Mouse (Mus musculus) lung, embryonic 14.5 days (tissue): ENCODE measurements around the gene Zfp827. TPM values are rescaled to one million over a fixed set of nuclear protein-coding genes. Genes with fewer than 3 reads are reported as not detected.

Source experiments
- ATAC-seq: fragments of 200-750 bp; cut with Nextera tagmentation; 2 replicates; pipeline ENCODE4 v1.8.0; 2017; ENCODE audit warnings: mild to moderate bottlenecking, moderate TSS enrichment, moderate library complexity; ENCODE audit not compliant: insufficient read depth
- DNase-seq: peaks from one replicate; pipeline ENCODE4 v3.0.0-alpha.2; 2015
- H3K27ac ChIP-seq: fragments of 300-500 bp; sonication (generic); 2 replicates; pipeline ENCODE4 v1.5.1; 2014; ENCODE audit warnings: low read depth, mild to moderate bottlenecking, moderate library complexity
- H3K27me3 ChIP-seq: fragments of 300-500 bp; sonication (generic); 2 replicates; pipeline ENCODE4 v1.6.1; 2014; ENCODE audit warnings: low read length, control low read depth; ENCODE audit not compliant: insufficient read depth
- H3K36me3 ChIP-seq: fragments of 300-500 bp; sonication (generic); 2 replicates; pipeline ENCODE4 v1.6.1; 2014; ENCODE audit warnings: control low read depth; ENCODE audit not compliant: insufficient read depth
- H3K4me1 ChIP-seq: fragments of 300-500 bp; sonication (generic); 2 replicates; pipeline ENCODE4 v1.6.1; 2014; ENCODE audit warnings: antibody characterized with exemption, control low read depth; ENCODE audit not compliant: insufficient read depth
- H3K4me2 ChIP-seq: fragments of 300-500 bp; sonication (generic); 2 replicates; pipeline ENCODE4 v1.6.1; 2014; ENCODE audit warnings: mild to moderate bottlenecking
- H3K4me3 ChIP-seq: fragments of 300-500 bp; sonication (generic); 2 replicates; pipeline ENCODE4 v1.5.1; 2014; ENCODE audit warnings: low read depth, low read length
- H3K9ac ChIP-seq: fragments of 300-500 bp; sonication (generic); 2 replicates; pipeline ENCODE4 v1.6.1; 2014
- H3K9me3 ChIP-seq: fragments of 300-500 bp; sonication (generic); 2 replicates; pipeline ENCODE4 v1.6.1; 2016; ENCODE audit warnings: low read depth, low read length, control low read depth
- CTCF ChIP-seq: IDR thresholded peaks from 2 replicates; pipeline ENCODE4 v1.5.1; 2016; ENCODE audit warnings: antibody characterized with exemption, low read depth
- WGBS: fragments of 180-500 bp; shearing (Covaris S2); extraction: QIAGEN DNeasy Blood & Tissue Kit; methylation state at CpG from one replicate; pipeline ENCODE4 v1.1.7; 2014; 5-methylcytosine and 5-hydroxymethylcytosine counted together
- polyA plus RNA-seq: library from polyadenylated mRNA; unstranded; fragments of >200 nt; fragmentation: Nextera tagmentation; extraction: Ambion mirVana; gene quantifications from 2 replicates; pipeline ENCODE4 v1.2.1, GENCODE M21; 2014

The Zfp827 gene
- polyA plus RNA-seq, 1 experiment from 2014 or later: 9.5 TPM

DNA sequence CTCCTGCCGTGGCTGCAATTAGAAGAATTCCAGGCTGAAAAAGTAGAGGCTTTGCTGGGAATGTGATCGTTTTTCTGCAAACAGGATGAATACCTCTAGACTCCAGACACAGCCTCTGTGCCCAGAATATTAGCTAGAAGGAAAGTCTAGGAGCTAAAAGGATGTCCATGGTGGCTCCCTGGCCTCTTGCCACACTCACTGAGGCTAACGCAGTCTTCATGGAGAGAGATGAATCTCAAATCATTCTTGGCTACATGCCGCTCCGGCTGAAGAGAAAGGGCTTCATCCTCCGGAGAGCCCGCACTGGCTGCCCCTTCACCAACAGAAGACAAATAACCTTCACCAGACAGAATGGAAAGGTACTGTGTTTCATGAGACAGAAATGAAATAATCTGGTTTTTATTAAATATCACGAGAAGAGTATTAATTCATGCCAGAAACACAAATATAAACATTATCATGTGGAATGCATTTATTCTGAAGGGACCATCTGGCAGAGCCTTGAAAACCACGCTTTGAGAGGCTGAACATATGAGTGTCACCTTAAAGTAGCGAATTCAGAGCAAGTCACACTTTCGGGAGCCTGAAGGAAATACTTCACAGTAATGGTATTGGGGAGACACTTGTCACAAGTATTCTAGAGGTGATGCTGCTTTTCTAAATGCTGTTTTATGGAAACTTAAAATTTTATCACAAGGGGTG lies 173.4 kb downstream of the Zfp827 start:
- DNase-seq (peak; percentile 28), ATAC-seq (no peak)
- no peaks in the 10 kb centered on the region for H3K27me3 ChIP-seq
- H3K4me1 ChIP-seq: no peaks in the 10 kb centered on the region
- no peaks in the 10 kb centered on the region for H3K36me3 ChIP-seq
- no peak overlapping the region for H3K4me3 ChIP-seq
- 59% methylated on average over 11 of the region's 11 CpGs for WGBS
- H3K9ac ChIP-seq: no peak overlapping the region
- H3K27ac ChIP-seq: no peak overlapping the region
- no peak overlapping the region for H3K4me2 ChIP-seq
- TF ChIP-seq CTCF: no peak
- no peaks in the 10 kb centered on the region for H3K9me3 ChIP-seq

DNA sequence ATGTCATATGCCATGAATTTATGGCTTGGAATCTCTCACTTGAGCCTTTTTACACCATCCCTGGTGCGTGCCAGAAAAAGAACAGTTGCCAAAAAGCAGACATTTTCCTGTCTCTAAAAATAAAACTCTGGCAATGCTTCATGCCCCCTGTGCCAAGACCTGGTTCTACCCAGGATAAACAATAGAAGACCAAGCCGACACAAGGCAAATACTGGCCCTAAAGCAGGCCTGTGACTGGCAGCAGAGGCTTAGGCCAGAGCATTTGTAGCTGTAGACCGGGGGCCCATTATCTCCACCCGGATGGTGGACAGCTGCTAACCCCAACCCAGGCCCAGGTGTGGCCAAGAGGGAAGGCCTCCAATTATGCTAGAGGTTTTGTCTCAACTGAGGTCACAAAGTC lies 178.7 kb downstream of the Zfp827 start:
- no peaks in the 10 kb centered on the region for H3K36me3 ChIP-seq
- no peak for TF ChIP-seq CTCF
- no peaks in the 10 kb centered on the region for H3K9me3 ChIP-seq
- 58% methylated on average over 4 of the region's 4 CpGs for WGBS
- no peaks in the 10 kb centered on the region for H3K27me3 ChIP-seq
- peaks cover 14% of the 10 kb centered on the region for H3K4me1 ChIP-seq
- peak; percentile 44 for DNase-seq
- no peak overlapping the region for H3K9ac ChIP-seq
- no peak overlapping the region for H3K4me2 ChIP-seq
- H3K4me3 ChIP-seq: no peak overlapping the region
- no peak overlapping the region for H3K27ac ChIP-seq
- no peak for ATAC-seq

DNA sequence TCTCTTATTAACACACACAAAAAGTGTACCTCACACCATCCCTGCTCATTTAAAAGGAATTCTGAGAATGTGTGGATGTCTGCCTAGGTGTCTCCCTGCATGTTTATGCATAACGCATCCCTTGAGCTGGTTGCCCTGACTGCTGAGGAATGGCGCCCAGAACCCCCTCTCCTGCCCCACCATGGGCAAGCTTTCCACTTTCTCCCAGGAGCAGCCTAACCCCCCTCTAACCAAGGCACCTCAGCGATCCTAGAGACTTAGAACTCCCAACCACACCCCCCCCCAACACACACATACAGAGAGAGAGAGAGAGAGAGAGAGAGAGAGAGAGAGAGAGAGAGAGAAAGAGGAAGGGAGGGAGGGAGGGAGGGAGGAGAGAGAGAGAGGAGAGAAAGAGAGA lies 179.9 kb downstream of the Zfp827 start:
- Histone ChIP-seq H3K4me2 (no peak overlapping the region), H3K27me3 (no peaks in the 10 kb centered on the region), H3K4me1 (peaks cover 14% of the 10 kb centered on the region), H3K9me3 (no peaks in the 10 kb centered on the region), H3K9ac (no peak overlapping the region), H3K36me3 (no peaks in the 10 kb centered on the region), H3K4me3 (no peak overlapping the region), H3K27ac (no peak overlapping the region)
- no peak for TF ChIP-seq CTCF
- whole genome bisulfite sequencing: 48% methylated on average over 3 of the region's 3 CpGs
- ATAC-seq (no peak), DNase-seq (no peak)

DNA sequence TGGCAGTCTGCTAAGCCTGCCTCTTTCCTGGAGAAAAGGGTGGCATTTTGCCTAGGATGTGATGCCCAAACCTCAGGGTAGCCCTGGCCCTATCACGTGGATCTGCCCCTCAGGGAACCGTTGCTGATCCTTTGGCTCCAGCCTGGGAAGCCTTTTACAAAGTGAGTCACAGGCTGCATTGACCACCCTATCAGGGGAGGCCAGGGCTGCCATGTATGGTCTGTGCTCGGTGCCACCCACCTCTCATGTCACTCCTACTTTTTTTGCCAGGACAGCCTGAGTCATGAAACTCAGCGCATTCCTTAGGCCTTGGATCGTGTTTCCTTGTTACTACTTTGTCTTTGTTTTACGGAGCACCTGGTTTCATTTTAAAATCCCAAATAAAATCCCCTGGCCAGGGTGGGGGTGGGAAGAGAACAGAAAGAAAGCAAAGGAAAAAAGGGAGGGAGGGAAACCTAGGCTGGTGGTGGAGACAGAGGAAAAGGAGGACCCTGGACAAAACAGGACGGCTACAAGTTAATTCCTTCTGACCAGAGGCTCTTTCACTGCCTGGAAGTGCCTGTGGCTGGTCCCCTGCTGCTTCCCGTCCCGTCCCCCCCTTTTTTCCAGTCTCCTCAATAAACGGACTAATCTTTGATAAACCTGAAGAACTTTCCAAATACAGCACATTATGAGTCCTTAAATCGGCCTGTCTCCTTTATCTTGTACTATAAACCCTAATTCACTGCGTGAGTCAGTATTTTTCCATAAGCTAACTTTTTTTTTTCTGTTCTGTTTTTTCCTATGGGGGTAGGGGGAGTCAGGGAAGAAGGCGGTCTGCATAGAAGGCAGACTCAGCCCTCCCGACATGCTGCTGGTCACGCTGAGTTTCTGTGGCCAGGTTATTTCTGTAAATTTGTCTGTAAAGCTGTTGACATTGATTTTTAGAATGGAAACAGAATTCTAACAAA lies 180.7 kb downstream of the Zfp827 start:
- H3K9me3 ChIP-seq: no peaks in the 10 kb centered on the region
- no peaks in the 10 kb centered on the region for H3K36me3 ChIP-seq
- ATAC-seq (peak; percentile 68), DNase-seq (peak; percentile 67)
- peak overlapping the region; percentile 58 for H3K9ac ChIP-seq
- no peaks in the 10 kb centered on the region for H3K27me3 ChIP-seq
- H3K4me3 ChIP-seq: no peak overlapping the region
- peak overlapping the region; percentile 78 for H3K4me2 ChIP-seq
- WGBS: 18% methylated on average over 15 of the region's 15 CpGs
- peak overlapping the region; percentile 81 for H3K27ac ChIP-seq
- H3K4me1 ChIP-seq: peaks cover 14% of the 10 kb centered on the region
- no peak for TF ChIP-seq CTCF

DNA sequence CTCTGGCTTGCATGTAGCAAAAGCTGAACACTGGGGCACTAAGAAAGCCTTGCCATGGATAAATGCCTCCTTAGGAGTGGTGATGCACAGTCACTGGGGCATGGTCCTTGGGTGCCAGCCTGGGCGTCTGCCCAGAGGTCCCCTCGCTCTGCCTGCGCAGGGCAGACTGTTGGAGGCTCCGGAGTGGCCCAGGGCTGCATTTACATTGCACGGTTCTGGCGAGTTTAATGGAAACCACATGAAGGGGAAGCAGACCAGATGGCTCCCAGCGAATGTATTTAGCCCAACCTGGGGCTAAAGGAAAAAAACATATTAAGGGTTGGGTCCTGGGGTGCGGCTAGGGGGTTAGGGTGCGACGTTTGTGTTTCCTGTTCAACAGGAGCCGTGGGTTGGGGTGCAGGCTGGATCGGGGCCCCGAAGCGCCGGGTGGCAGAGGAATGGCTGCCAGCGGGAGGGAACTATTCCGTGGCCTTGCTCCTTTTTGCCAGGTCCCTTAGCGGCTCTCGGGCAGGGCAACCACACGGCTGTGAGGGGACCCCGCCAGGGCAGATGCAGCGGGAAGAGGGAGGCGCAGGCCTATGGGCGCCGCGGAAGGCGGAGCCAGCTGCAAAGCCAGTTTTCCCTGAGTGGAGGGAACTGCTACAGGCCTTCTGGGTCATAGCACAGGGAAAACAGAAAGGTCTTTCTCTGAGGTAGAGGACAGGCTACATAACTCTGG lies 181.6 kb downstream of the Zfp827 start:
- Histone ChIP-seq H3K4me2 (peak overlapping the region; percentile 78), H3K36me3 (no peaks in the 10 kb centered on the region), H3K4me1 (peaks cover 14% of the 10 kb centered on the region), H3K9me3 (no peaks in the 10 kb centered on the region), H3K4me3 (peak overlapping the region; percentile 32), H3K27ac (peak overlapping the region; percentile 81), H3K27me3 (no peaks in the 10 kb centered on the region), H3K9ac (peak overlapping the region; percentile 58)
- DNase-seq (peak; percentile 76), ATAC-seq (peak; percentile 81)
- 5% methylated on average over 27 of the region's 27 CpGs for WGBS
- TF ChIP-seq CTCF: no peak

DNA sequence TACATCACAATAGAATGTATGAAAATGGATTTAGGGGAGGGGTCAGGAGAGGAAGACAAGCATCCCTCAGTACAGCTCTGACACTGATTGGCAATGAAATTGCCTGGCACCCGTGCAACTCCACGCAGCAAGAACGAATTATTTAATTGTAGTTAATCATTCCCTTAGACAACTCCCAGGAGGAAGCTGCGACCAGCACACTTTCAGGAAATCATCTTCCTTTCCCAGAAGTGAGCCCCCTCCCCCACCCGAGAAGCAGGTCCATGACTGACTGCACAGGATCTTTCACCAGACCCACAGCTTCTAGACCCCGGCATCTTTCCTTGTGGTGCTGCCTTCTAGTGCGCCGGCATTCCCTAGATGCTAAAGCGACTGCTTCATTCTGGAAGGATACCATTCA lies 183.4 kb downstream of the Zfp827 start:
- WGBS: 70% methylated on average over 9 of the region's 9 CpGs
- Histone ChIP-seq H3K36me3 (no peaks in the 10 kb centered on the region), H3K4me3 (no peak overlapping the region), H3K9ac (no peak overlapping the region), H3K9me3 (no peaks in the 10 kb centered on the region), H3K27ac (no peak overlapping the region), H3K4me1 (peaks cover 14% of the 10 kb centered on the region), H3K4me2 (no peak overlapping the region), H3K27me3 (no peaks in the 10 kb centered on the region)
- DNase-seq (no peak), ATAC-seq (no peak)
- no peak for TF ChIP-seq CTCF
